Mouse (Mus musculus) intestine, embryonic 16.5 days (tissue): ENCODE measurements at regions not wholly inside any gene's neighbourhood (a gene's known extent, or its start where the extent isn't known, plus 50 kb on each side); places are given as distances from the start of the nearest gene placed in this dataset.

Experiments used
- ATAC-seq: fragments of 200-750 bp; cut with Nextera tagmentation; 2 replicates; pipeline ENCODE4 v1.8.0; 2017; ENCODE audit warnings: moderate TSS enrichment, moderate library complexity
- H3K27ac ChIP-seq: fragments of 300-500 bp; sonication (generic); 2 replicates; pipeline ENCODE4 v1.5.1; 2014; ENCODE audit warnings: mild to moderate bottlenecking, low read length
- H3K27me3 ChIP-seq: fragments of 300-500 bp; sonication (generic); replicated peaks from 2 replicates; pipeline ENCODE4 v1.6.1; 2014; ENCODE audit warnings: low read length, control low read depth, mixed read lengths; ENCODE audit not compliant: control insufficient read depth, insufficient read depth
- H3K36me3 ChIP-seq: fragments of 300-500 bp; sonication (generic); 2 replicates; pipeline ENCODE4 v1.6.1; 2014; ENCODE audit warnings: low read length, control low read depth; ENCODE audit not compliant: control insufficient read depth, insufficient read depth
- H3K4me1 ChIP-seq: fragments of 300-500 bp; sonication (generic); 2 replicates; pipeline ENCODE4 v1.6.1; 2014; ENCODE audit warnings: low read length, control low read depth, mixed read lengths; ENCODE audit not compliant: control insufficient read depth, insufficient read depth
- H3K4me2 ChIP-seq: fragments of 300-500 bp; sonication (generic); 2 replicates; pipeline ENCODE4 v1.6.1; 2014; ENCODE audit warnings: low read depth, low read length, control low read depth
- H3K4me3 ChIP-seq: fragments of 300-500 bp; sonication (generic); 2 replicates; pipeline ENCODE4 v1.5.1; 2014; ENCODE audit warnings: mild to moderate bottlenecking, low read length
- H3K9ac ChIP-seq: fragments of 300-500 bp; sonication (generic); 2 replicates; pipeline ENCODE4 v1.6.1; 2014; ENCODE audit warnings: low read depth, low read length
- H3K9me3 ChIP-seq: fragments of 300-500 bp; sonication (generic); 2 replicates; pipeline ENCODE4 v1.6.1; 2016; ENCODE audit warnings: low read length, control low read depth; ENCODE audit not compliant: control insufficient read depth
- WGBS: fragments of 180-500 bp; shearing (Covaris S2); extraction: QIAGEN DNeasy Blood & Tissue Kit; methylation state at CpG from one replicate; pipeline ENCODE4 v1.1.7; 2014; 5-methylcytosine and 5-hydroxymethylcytosine counted together

GRCm38 (mm10) chr6:50882298-50882697 is 228.1 kb upstream of the Npvf start:
- H3K27ac ChIP-seq, result no peak overlapping the region
- no peak overlapping the region for H3K4me2 ChIP-seq
- H3K4me1 ChIP-seq, result no peaks in the 10 kb centered on the region
- H3K4me3 ChIP-seq, result no peak overlapping the region
- no peak overlapping the region for H3K9ac ChIP-seq
- H3K27me3 ChIP-seq, result no peaks in the 10 kb centered on the region
- H3K9me3 ChIP-seq, result no peaks in the 10 kb centered on the region
- 80% methylated on average over 3 of the region's 3 CpGs for WGBS
- no peak for ATAC-seq
- H3K36me3 ChIP-seq, result no peaks in the 10 kb centered on the region

- H3K27ac ChIP-seq, result no peak overlapping the region
- no peaks in the 10 kb centered on the region for H3K9me3 ChIP-seq
- H3K9ac ChIP-seq, result no peak overlapping the region
- no peak for ATAC-seq
- H3K4me3 ChIP-seq, result no peak overlapping the region
- H3K36me3 ChIP-seq, result no peaks in the 10 kb centered on the region
- no peaks in the 10 kb centered on the region for H3K4me1 ChIP-seq
- H3K27me3 ChIP-seq, result no peaks in the 10 kb centered on the region
- 59% methylated on average over 4 of the region's 4 CpGs for WGBS
- no peak overlapping the region for H3K4me2 ChIP-seq
These were observed 228.5 kb upstream of the Npvf start for GRCm38 (mm10) chr6:50882759-50883158.

DNA sequence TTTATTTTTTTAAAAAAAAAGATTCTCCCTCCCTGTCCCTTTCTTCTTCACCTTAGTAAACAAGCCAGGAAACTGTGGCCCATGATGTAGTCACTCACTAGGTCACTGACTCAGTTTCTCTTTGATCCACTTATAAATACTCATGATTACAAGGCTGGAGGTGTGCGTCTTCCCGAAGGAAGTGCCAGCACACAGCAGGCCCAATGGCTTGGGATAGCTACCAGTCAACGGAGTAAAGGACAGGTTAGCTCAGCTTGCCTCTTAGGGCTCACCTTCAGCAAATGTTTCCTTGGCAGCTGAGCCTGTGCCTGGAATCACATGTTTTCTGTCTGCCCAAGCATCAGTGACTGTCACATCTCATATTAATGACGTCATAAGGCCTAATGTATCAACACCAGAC is 230.8 kb upstream of the Npvf start:
- Histone ChIP-seq H3K4me3 (no peak overlapping the region), H3K4me2 (no peak overlapping the region), H3K36me3 (no peaks in the 10 kb centered on the region), H3K27me3 (no peaks in the 10 kb centered on the region), H3K9ac (no peak overlapping the region), H3K27ac (no peak overlapping the region), H3K4me1 (no peaks in the 10 kb centered on the region), H3K9me3 (no peaks in the 10 kb centered on the region)
- no peak for ATAC-seq
- WGBS, result 86% methylated on average over 4 of the region's 4 CpGs

- Histone ChIP-seq H3K4me3 (no peak overlapping the region), H3K9ac (no peak overlapping the region), H3K36me3 (no peaks in the 10 kb centered on the region), H3K4me2 (no peak overlapping the region), H3K9me3 (no peaks in the 10 kb centered on the region), H3K27me3 (no peaks in the 10 kb centered on the region), H3K4me1 (peaks cover under 1% of the 10 kb centered on the region; the same call in 1 of the 2 replicates), H3K27ac (no peak overlapping the region)
- WGBS, result 85% methylated on average over 8 of the region's 8 CpGs
- ATAC-seq, result no peak
These were observed 231.6 kb upstream of the Npvf start for GRCm38 (mm10) chr6:50885771-50886360.

DNA sequence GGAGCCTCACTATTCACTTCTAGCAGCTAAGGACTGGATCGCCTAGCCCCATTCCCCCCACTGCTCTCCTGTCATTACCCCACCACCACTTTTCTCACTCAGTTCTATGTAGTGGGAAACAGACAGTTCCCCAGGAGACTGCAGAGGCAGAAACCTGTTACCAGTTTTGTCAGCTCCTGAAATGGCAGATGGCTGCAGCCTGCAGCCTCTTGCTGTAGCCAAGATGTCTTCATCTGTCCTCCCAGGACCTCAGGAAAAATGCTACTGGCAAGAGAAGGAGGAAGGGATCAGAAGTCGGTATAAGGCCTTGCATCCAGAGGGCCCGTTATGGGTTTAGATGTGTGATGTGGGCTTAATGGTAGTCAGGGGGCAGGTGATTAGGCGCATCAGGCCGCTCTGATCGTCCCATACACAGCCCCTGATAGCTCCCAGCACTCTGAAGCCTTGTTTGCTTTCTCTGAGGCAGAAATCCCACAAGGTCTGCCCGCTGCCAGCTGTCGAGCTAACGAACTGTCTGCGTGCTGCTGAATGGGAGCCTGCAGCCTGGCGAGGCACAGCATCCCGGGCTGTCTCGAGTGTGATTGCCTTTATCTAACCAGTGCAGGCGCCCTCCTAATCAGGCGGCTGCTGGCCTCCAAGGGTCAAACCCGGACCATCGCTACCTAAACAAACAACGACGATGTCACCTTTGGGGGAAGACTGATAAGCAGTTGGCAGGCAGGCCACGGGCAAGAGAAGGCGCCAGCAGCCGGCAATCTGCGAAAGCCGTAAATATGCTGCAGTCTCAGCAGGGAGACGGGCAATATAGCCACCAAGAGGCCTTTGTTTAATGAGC is 236.3 kb upstream of the Npvf start:
- Histone ChIP-seq H3K9ac (peak overlapping the region; percentile 31; the same call in 1 of the 2 replicates), H3K27ac (0 out of 2 replicates have a peak overlapping the region, but pooled peaks have one; percentile 19), H3K27me3 (no peaks in the 10 kb centered on the region), H3K4me2 (peak overlapping the region; percentile 37; the same call in 1 of the 2 replicates), H3K4me3 (0 out of 2 replicates have a peak overlapping the region, but pooled peaks have one; percentile 13), H3K36me3 (no peaks in the 10 kb centered on the region), H3K4me1 (peaks cover 3% of the 10 kb centered on the region; the same call in 1 of the 2 replicates), H3K9me3 (no peaks in the 10 kb centered on the region)
- peak; percentile 70 for ATAC-seq
- 12% methylated on average over 25 of the region's 25 CpGs for WGBS

- 34% methylated on average over 3 of the region's 3 CpGs for WGBS
These were observed 236.9 kb upstream of the Npvf start for GRCm38 (mm10) chr6:50891205-50891526.

GRCm38 (mm10) chr6:50898792-50899191 is 244.6 kb upstream of the Npvf start:
- Histone ChIP-seq H3K9ac (no peak overlapping the region), H3K27me3 (no peaks in the 10 kb centered on the region), H3K27ac (no peak overlapping the region), H3K4me1 (no peaks in the 10 kb centered on the region), H3K9me3 (no peaks in the 10 kb centered on the region), H3K4me3 (no peak overlapping the region), H3K4me2 (no peak overlapping the region), H3K36me3 (no peaks in the 10 kb centered on the region)
- ATAC-seq, result no peak
- WGBS, result 88% methylated on average over 3 of the region's 3 CpGs

More at GRCm38 (mm10) chr6:50891205-50891526, 236.9 kb upstream of the Npvf start:
- peak overlapping the region; percentile 31; the same call in 1 of the 2 replicates for H3K9ac ChIP-seq
- peaks cover 3% of the 10 kb centered on the region; the same call in 1 of the 2 replicates for H3K4me1 ChIP-seq
- no peak overlapping the region for H3K27ac ChIP-seq
- peak overlapping the region; percentile 37; the same call in 1 of the 2 replicates for H3K4me2 ChIP-seq
- H3K4me3 ChIP-seq, result no peak overlapping the region
- no peaks in the 10 kb centered on the region for H3K27me3 ChIP-seq
- H3K9me3 ChIP-seq, result no peaks in the 10 kb centered on the region
- no peaks in the 10 kb centered on the region for H3K36me3 ChIP-seq
- no peak for ATAC-seq

GRCm38 (mm10) chr6:50915166-50916030 is 261.2 kb upstream of the Npvf start:
- Histone ChIP-seq H3K4me3 (no peak overlapping the region), H3K4me1 (0 out of 2 replicates have a peak, but pooled peaks cover 4% of the 10 kb centered on the region), H3K27ac (peak overlapping the region; percentile 41; the same call in 1 of the 2 replicates), H3K4me2 (no peak overlapping the region), H3K9ac (no peak overlapping the region), H3K27me3 (no peaks in the 10 kb centered on the region), H3K9me3 (no peaks in the 10 kb centered on the region), H3K36me3 (no peaks in the 10 kb centered on the region)
- 69% methylated on average over 8 of the region's 8 CpGs for WGBS
- ATAC-seq, result no peak

DNA sequence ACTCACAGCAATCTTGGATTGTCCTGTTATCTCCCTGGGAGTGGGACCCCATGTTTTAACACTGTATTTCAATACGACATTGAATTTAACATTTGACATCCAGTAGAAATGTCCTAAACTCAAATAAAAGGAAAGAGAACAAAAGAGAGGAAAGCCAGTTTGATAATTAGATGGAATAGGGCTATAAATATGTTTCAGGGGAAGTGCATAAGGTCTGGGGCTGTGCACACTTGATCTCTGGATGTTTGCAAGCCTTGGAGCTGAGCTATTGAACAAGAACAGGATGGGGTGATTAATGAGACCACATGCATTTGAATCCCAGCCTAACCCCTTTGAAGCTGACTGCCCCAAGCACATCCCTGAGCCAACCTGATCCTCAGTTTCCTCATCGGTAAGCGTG is 264.0 kb upstream of the Npvf start:
- no peak overlapping the region for H3K4me2 ChIP-seq
- no peak overlapping the region for H3K9ac ChIP-seq
- no peak overlapping the region for H3K27ac ChIP-seq
- 65% methylated on average over 3 of the region's 3 CpGs for WGBS
- H3K9me3 ChIP-seq, result peaks cover 2% of the 10 kb centered on the region; the same call in 1 of the 2 replicates
- H3K4me3 ChIP-seq, result no peak overlapping the region
- ATAC-seq, result no peak
- 0 out of 2 replicates have a peak, but pooled peaks cover 4% of the 10 kb centered on the region for H3K4me1 ChIP-seq
- no peaks in the 10 kb centered on the region for H3K36me3 ChIP-seq
- H3K27me3 ChIP-seq, result no peaks in the 10 kb centered on the region
